Mouse (Mus musculus) hindbrain, embryonic 16.5 days (tissue): ENCODE data around the gene Gm47995. TPM values are rescaled to one million over a fixed set of nuclear protein-coding genes. Genes with fewer than 3 reads are reported as not detected.
"Not testable (repeated sequence)": the region's sequence is repeated elsewhere in the genome, so short reads cannot be mapped to it uniquely, and the experiment has no call there.

Experiments
- ATAC-seq: fragments of 200-750 bp; cut with Nextera tagmentation; 2 replicates; pipeline ENCODE4 v1.8.0; 2017; ENCODE audit warnings: moderate TSS enrichment, moderate library complexity
- H3K27ac ChIP-seq: fragments of 300-500 bp; sonication (generic); 2 replicates; pipeline ENCODE4 v1.5.1; 2014; ENCODE audit warnings: low read depth, mild to moderate bottlenecking, control low read depth, low read length, moderate library complexity
- H3K27me3 ChIP-seq: fragments of 300-500 bp; sonication (generic); replicated peaks from 2 replicates; pipeline ENCODE4 v1.6.1; 2014; ENCODE audit warnings: low read length; ENCODE audit not compliant: control insufficient read depth, insufficient read depth
- H3K36me3 ChIP-seq: fragments of 300-500 bp; sonication (generic); 2 replicates; pipeline ENCODE4 v1.6.1; 2014; ENCODE audit warnings: mild to moderate bottlenecking, low read length, moderate library complexity, mixed read lengths; ENCODE audit not compliant: control insufficient read depth, insufficient read depth
- H3K4me1 ChIP-seq: fragments of 300-500 bp; sonication (generic); 2 replicates; pipeline ENCODE4 v1.6.1; 2014; ENCODE audit warnings: low read depth, low read length; ENCODE audit not compliant: control insufficient read depth, insufficient read depth
- H3K4me2 ChIP-seq: fragments of 300-500 bp; sonication (generic); 2 replicates; pipeline ENCODE4 v1.6.1; 2014; ENCODE audit warnings: mild to moderate bottlenecking, low read length, control low read depth, moderate library complexity
- H3K4me3 ChIP-seq: fragments of 300-500 bp; sonication (generic); 2 replicates; pipeline ENCODE4 v1.5.1; 2014; ENCODE audit warnings: mild to moderate bottlenecking, low read length, control low read depth, moderate library complexity
- H3K9ac ChIP-seq: fragments of 300-500 bp; sonication (generic); 2 replicates; pipeline ENCODE4 v1.6.1; 2014; ENCODE audit warnings: low read depth, mild to moderate bottlenecking, control low read depth, low read length, moderate library complexity
- H3K9me3 ChIP-seq: fragments of 300-500 bp; sonication (generic); 2 replicates; pipeline ENCODE4 v1.6.1; 2014; ENCODE audit warnings: mild to moderate bottlenecking, low read length, moderate library complexity; ENCODE audit not compliant: control insufficient read depth
- WGBS: fragments of 180-500 bp; shearing (Covaris S2); extraction: QIAGEN DNeasy Blood & Tissue Kit; methylation state at CpG from one replicate; pipeline ENCODE4 v1.1.7; 2014; 5-methylcytosine and 5-hydroxymethylcytosine counted together
- polyA plus RNA-seq: library from polyadenylated mRNA; unstranded; fragments of >200 nt; fragmentation: Nextera tagmentation; extraction: Ambion mirVana; gene quantifications from 2 replicates; pipeline ENCODE4 v1.2.1, GENCODE M21; 2015

Gene Gm47995
- polyA plus RNA-seq, 1 experiment from 2014 or later, result not detected

DNA sequence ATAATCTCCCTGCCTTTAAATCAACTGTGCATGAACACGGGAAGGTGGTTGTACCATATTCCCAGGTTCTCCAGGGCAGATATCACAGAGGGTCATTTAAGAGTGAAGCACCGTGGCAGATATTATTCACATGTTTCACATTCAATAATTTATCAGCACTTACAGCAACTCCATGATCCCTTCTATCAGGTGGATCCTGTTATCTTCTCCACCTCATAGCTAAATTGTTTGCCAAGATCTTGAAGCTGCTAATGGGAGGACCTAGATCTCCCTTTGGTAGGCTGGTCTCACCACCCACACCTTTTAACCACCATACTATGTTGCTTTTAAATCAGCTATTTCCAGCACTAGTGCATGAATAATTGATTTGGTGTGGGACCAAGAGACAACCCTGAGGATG lies 18.1 kb upstream of the Gm47995 start:
- no peak overlapping the region for H3K4me2 ChIP-seq
- no peak for ATAC-seq
- H3K9ac ChIP-seq, result no peak overlapping the region
- H3K4me1 ChIP-seq, result no peaks in the 10 kb centered on the region
- no peaks in the 10 kb centered on the region for H3K9me3 ChIP-seq
- no peaks in the 10 kb centered on the region for H3K36me3 ChIP-seq
- no peak overlapping the region for H3K27ac ChIP-seq
- no peaks in the 10 kb centered on the region; the same call in 1 of the 2 replicates for H3K27me3 ChIP-seq
- H3K4me3 ChIP-seq, result no peak overlapping the region
- WGBS, result 78% methylated on average over 2 of the region's 2 CpGs

DNA sequence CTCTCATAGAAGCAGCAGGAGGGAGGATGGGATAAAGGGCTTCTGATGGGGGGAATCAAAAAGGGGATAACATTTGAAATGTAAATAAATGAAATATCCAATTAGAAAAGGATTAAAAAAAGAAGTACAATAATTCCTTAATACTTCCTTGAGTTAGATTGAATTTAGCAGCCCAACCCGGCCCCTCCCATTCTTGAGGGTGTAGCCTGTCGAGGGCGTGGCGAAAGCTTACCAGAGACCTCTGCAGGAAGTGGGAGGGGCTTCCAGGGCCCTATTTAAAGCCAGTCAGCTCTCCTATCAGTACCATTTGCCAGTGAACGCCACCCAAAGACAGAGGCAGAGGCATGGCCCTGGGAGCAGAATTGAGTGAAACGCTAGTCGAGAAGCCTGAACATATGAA lies 16.0 kb upstream of the Gm47995 start, which contains the start of gene Gm47985:
Gene Gm47985 (plus strand): TSS at position 272 of the 400 bp plus-strand sequence.
- H3K4me1 ChIP-seq, H3K27me3 ChIP-seq, H3K4me3 ChIP-seq, H3K9ac ChIP-seq, H3K36me3 ChIP-seq, ATAC-seq, H3K27ac ChIP-seq, H3K4me2 ChIP-seq, H3K9me3 ChIP-seq: not testable (repeated sequence)
- WGBS, result no CpG with 5 or more reads among the region's 7 CpGs

DNA sequence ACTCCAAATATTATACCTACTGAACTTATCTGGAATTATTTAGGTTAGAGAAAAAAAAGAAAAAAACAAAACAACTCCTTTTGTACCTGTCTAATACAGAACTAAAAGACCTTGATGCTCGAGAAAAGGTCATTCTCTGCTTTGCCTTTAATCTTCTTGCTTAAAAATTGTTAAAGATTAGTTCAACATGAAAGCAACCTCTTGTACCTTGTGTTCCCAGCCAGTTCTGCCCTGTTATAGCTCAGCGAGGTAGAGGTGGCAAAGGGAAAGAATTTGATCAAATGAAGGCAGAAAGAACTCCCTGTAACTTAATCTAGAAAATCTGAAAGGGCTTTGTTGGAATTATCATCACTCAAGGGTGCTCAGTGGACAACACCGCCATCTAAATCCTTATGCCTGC lies 12.1 kb upstream of the Gm47995 start:
- not testable (repeated sequence) for H3K27ac ChIP-seq, H3K4me1 ChIP-seq, H3K36me3 ChIP-seq, H3K4me2 ChIP-seq, H3K9me3 ChIP-seq, H3K4me3 ChIP-seq, H3K27me3 ChIP-seq, H3K9ac ChIP-seq, ATAC-seq
- 78% methylated on average over 3 of the region's 3 CpGs for WGBS

DNA sequence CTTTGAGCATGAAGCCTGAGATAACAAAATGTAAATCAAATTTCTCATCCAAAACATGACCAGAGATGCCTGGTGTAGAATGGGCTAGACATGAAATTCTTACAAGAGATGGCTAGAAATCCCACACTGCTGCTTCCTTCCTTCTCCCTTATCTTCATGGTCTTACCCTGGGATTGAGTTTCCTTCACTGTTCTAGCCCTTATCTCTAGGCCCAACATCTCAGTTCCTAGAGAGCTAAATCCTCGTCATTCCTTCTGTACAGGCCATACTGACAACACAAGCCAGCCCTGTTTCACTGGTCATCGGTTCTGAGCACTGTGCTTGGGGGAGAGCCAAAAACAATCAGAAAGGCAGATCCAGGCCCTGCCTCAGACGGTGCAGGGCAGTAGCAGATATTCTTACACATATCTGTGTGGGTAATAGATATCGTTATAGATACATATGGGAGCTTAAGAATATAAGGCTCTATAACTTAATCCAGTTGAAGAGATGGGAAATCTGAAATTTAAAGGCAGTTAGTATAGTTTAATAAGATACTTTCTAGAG lies 11.3 kb upstream of the Gm47995 start:
- 85% methylated on average over 4 of the region's 4 CpGs for WGBS
- H3K36me3 ChIP-seq, H3K27ac ChIP-seq, H3K27me3 ChIP-seq, ATAC-seq, H3K9ac ChIP-seq, H3K4me1 ChIP-seq, H3K4me2 ChIP-seq, H3K9me3 ChIP-seq, H3K4me3 ChIP-seq: not testable (repeated sequence)

DNA sequence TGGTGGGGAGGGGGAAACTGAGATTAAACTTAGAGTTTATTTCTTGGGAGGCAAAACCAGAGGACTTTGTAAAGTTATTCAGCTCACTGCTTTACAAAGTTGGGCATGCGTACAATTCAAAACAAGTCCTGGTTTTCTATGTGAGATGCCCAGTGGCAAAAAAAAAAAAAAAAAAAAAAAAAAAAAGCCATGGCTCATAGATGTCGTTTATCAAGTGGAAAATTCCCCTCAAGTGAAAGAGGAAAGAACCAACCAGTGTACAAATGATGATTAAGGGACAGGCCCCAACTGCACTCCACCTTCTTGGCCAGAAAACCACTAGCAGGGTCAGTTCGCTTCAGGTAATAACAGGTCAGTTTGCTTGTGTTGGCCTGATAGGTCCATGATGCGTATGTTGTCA lies 9.8 kb upstream of the Gm47995 start:
- WGBS, result 91% methylated on average over 4 of the region's 4 CpGs
- Histone ChIP-seq H3K9me3 (no peaks in the 10 kb centered on the region), H3K27ac (no peak overlapping the region), H3K36me3 (no peaks in the 10 kb centered on the region), H3K4me3 (no peak overlapping the region), H3K27me3 (no peaks in the 10 kb centered on the region), H3K4me1 (no peaks in the 10 kb centered on the region), H3K9ac (no peak overlapping the region), H3K4me2 (no peak overlapping the region)
- no peak for ATAC-seq

DNA sequence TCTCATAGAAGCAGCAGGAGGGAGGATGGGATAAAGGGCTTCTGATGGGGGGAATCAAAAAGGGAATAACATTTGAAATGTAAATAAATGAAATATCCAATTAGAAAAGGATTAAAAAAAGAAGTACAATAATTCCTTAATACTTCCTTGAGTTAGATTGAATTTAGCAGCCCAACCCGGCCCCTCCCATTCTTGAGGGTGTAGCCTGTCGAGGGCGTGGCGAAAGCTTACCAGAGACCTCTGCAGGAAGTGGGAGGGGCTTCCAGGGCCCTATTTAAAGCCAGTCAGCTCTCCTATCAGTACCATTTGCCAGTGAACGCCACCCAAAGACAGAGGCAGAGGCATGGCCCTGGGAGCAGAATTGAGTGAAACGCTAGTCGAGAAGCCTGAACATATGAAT lies 6.2 kb upstream of the Gm47995 start, which contains the start of gene Gm8947:
Gene Gm8947 (plus strand): TSS at position 302 of the 400 bp plus-strand sequence.
- H3K4me3 ChIP-seq, H3K27me3 ChIP-seq, H3K27ac ChIP-seq, H3K36me3 ChIP-seq, H3K9ac ChIP-seq, H3K4me1 ChIP-seq, H3K9me3 ChIP-seq, ATAC-seq, H3K4me2 ChIP-seq: not testable (repeated sequence)
- no CpG with 5 or more reads among the region's 7 CpGs for WGBS

DNA sequence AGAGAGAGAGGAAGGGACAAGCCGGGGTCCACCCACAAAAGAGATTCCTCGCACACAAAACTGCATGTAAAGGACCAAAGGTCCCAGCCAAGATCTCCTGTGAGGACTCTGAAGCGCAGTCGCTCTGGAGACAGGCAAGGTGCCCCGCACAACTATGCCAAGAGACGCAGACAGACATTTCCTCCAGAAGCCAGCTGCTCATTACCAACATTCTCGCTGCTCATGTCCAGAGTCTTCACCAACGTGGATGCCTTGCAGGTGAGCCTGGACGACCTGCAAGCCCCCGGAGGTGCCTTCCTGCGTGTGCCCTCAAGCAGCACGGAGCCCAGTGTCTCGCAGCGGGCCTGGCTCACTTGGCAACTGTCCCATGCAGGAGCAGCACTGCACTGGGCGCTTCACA lies 5.5 kb upstream of the Gm47995 start:
- not testable (repeated sequence) for H3K9ac ChIP-seq, H3K36me3 ChIP-seq, H3K27me3 ChIP-seq, H3K27ac ChIP-seq, H3K9me3 ChIP-seq, H3K4me2 ChIP-seq, ATAC-seq, H3K4me3 ChIP-seq, H3K4me1 ChIP-seq
- 91% methylated on average over 12 of the region's 15 CpGs for WGBS

DNA sequence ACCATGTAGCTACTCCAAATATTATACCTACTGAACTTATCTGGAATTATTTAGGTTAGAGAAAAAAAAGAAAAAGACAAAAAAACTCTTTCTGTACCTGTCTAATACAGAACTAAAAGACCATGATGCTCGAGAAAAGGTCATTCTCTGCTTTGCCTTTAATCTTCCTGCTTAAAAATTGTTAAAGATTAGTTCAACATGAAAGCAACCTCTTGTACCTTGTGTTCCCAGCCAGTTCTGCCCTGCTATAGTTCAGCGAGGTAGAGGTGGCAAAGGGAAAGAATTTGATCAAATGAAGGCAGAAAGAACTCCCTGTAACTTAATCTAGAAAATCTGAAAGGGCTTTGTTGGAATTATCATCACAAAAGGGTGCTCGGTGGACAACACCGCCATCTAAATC lies 2.3 kb upstream of the Gm47995 start:
- H3K9ac ChIP-seq, result not testable (repeated sequence)
- 70% methylated on average over 4 of the region's 4 CpGs for WGBS

DNA sequence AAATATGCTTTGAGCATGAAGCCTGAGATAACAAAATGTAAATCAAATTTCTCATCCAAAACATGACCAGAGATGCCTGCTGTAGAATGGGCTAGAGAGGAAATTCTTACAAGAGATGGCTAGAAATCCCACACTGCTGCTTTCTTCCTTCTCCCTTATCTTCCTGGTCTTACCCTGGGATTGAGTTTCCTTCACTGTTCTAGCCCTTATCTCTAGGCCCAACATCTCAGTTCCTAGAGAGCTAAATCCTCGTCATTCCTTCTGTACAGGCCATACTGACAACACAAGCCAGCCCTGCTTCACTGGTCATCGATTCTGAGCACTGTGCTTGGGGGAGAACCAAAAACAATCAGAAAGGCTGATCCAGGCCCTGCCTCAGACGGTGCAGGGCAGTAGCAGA lies 1.6 kb upstream of the Gm47995 start:
- not testable (repeated sequence) for H3K4me1 ChIP-seq, H3K4me3 ChIP-seq, H3K36me3 ChIP-seq, H3K27ac ChIP-seq, H3K9ac ChIP-seq, H3K27me3 ChIP-seq, H3K9me3 ChIP-seq, H3K4me2 ChIP-seq, ATAC-seq
- WGBS, result 88% methylated on average over 3 of the region's 3 CpGs

More for the DNA sequence above, 2.3 kb upstream of the Gm47995 start:
- H3K36me3 ChIP-seq, H3K4me2 ChIP-seq, ATAC-seq, H3K4me3 ChIP-seq, H3K9me3 ChIP-seq, H3K27ac ChIP-seq, H3K27me3 ChIP-seq, H3K4me1 ChIP-seq: not testable (repeated sequence)

DNA sequence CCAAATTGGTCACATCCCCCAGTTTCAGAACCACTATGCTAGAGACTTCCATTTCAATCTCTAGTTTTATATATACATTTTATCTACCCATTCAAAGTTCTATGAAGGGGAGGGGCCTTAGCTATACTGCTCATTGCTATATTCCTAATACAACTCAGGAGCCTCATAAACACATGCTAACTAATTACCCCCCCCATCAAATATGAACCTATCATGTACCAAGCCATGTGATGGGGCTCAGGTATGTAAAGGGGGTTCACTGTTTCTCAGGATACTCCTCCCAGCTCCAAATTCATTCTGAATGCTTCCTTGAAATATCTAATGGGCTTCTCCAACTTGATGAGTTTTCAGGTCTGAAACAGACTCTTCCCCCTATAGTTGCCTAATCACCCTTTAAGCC lies 2.4 kb downstream of the Gm47995 start:
- not testable (repeated sequence) for H3K9me3 ChIP-seq, ATAC-seq, H3K4me1 ChIP-seq, H3K4me2 ChIP-seq, H3K27ac ChIP-seq, H3K36me3 ChIP-seq, H3K27me3 ChIP-seq, H3K9ac ChIP-seq, H3K4me3 ChIP-seq
